Mouse (Mus musculus) heart, adult 2 months (tissue): Measurements from ENCODE around the gene Etv2.

Experiments
- CTCF ChIP-seq: fragments of 200-600 bp; IDR thresholded peaks from 2 replicates; pipeline ENCODE4 v1.8.1; 2022; ENCODE audit warnings: antibody characterized with exemption, mild to moderate bottlenecking, moderate library complexity
- EP300 ChIP-seq: fragments of 200-500 bp; IDR thresholded peaks from 2 replicates; pipeline ENCODE4 v1.6.1; 2011; ENCODE audit warnings: low read depth, low read length, control low read depth; ENCODE audit not compliant: insufficient read depth
- POLR2A ChIP-seq: fragments of 200-500 bp; IDR thresholded peaks from 2 replicates; pipeline ENCODE4 v1.6.1; 2011; ENCODE audit warnings: mild to moderate bottlenecking, low read depth, low read length, control low read depth; ENCODE audit not compliant: insufficient read depth

DNA sequence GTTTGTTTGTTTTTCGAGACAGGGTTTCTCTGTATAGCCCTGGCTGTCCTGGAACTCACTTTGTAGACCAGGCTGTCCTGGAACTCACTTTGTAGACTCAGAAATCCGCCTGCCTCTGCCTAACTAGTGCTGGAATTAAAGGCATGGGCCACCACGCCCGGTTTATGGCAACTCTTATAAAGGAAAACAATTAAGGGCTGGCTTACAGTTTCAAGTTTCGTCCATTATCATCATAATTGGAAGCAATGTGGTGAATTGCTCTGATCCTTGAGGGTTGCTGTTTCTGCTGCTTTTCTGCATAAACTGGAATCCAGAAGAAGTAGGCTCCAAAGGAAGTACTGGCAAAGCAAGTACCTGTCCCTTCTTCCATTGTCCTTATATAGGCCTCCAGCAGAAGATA, 9.0 kb downstream of the Etv2 start:
- no peak for TF ChIP-seq POLR2A
- no peak for TF ChIP-seq CTCF
- no peak for TF ChIP-seq EP300
